Mouse (Mus musculus) MEL (cell line): ENCODE measurements at regions not wholly inside any gene's neighbourhood (a gene's known extent, or its start where the extent isn't known, plus 50 kb on each side); places are given as distances from the start of the nearest gene placed in this dataset.

Experiments used
- DNase-seq: peaks from one replicate; pipeline ENCODE4 v3.0.0; 2011; ENCODE audit warnings: low read depth, low spot score
- H3K27ac ChIP-seq: 2 replicates; pipeline ENCODE4 v1.5.1; 2012; ENCODE audit warnings: low read depth, mild to moderate bottlenecking, control low read depth, low read length, moderate library complexity; ENCODE audit not compliant: control insufficient read depth
- H3K27me3 ChIP-seq, 2 experiments: fragments of 150-350 bp in 1 of 2; sonication (generic) in 1 of 2; 2 replicates each; pipeline ENCODE4 v1.6.1; 2012; ENCODE audit warnings: low read length in 2 of 2, mild to moderate bottlenecking in 2 of 2, improper control_type of control experiment in 1 of 2, moderate library complexity in 1 of 2; ENCODE audit not compliant: insufficient read depth in 2 of 2, control insufficient read depth in 1 of 2
- H3K36me3 ChIP-seq, 2 experiments: 2 replicates each; pipeline ENCODE4 v1.6.1; 2012 to 2014; ENCODE audit warnings: low read length in 2 of 2, improper control_type of control experiment in 1 of 2, inconsistent platforms in 1 of 2, mild to moderate bottlenecking in 1 of 2; ENCODE audit not compliant: insufficient read depth in 2 of 2, control insufficient read depth in 1 of 2
- H3K4me1 ChIP-seq, 2 experiments: fragments of 150-350 bp in 1 of 2; sonication (generic) in 1 of 2; 2 replicates each; pipeline ENCODE4 v1.6.1; 2012; ENCODE audit warnings: low read length in 2 of 2, improper control_type of control experiment in 1 of 2, mild to moderate bottlenecking in 1 of 2; ENCODE audit not compliant: insufficient read depth in 2 of 2, control insufficient read depth in 1 of 2
- H3K4me3 ChIP-seq, 2 experiments: fragments of 150-350 bp in 1 of 2; sonication (generic) in 1 of 2; 2 replicates each; pipeline ENCODE4 v1.5.1; 2012; ENCODE audit warnings: low read depth in 2 of 2, low read length in 2 of 2, mild to moderate bottlenecking in 2 of 2, moderate library complexity in 2 of 2, control low read depth in 1 of 2, improper control_type of control experiment in 1 of 2; ENCODE audit not compliant: control insufficient read depth in 1 of 2, insufficient read depth in 1 of 2
- H3K79me2 ChIP-seq: 2 replicates; pipeline ENCODE4 v1.6.1; 2012; ENCODE audit warnings: mild to moderate bottlenecking, low read length, moderate library complexity; ENCODE audit not compliant: control insufficient read depth, poor library complexity, insufficient read depth
- H3K9ac ChIP-seq: 2 replicates; pipeline ENCODE4 v1.6.1; 2012; ENCODE audit warnings: low read depth, mild to moderate bottlenecking, control low read depth, low read length, moderate library complexity; ENCODE audit not compliant: control insufficient read depth, poor library complexity, severe bottlenecking
- H3K9me3 ChIP-seq: fragments of 150-350 bp; sonication (generic); replicated peaks from 2 replicates; pipeline ENCODE4 v1.6.1; 2012; ENCODE audit warnings: mild to moderate bottlenecking, low read length, improper control_type of control experiment, moderate library complexity; ENCODE audit not compliant: insufficient read depth
- BHLHE40 ChIP-seq: IDR thresholded peaks from 2 replicates; pipeline ENCODE4 v1.6.1; 2012; ENCODE audit warnings: low read depth, mild to moderate bottlenecking, inconsistent platforms, low read length, improper control_type of control experiment, borderline replicate concordance
- CHD1 ChIP-seq: IDR thresholded peaks from 2 replicates; pipeline ENCODE4 v1.6.1; 2012; ENCODE audit warnings: low read depth, mild to moderate bottlenecking, inconsistent platforms, low read length, improper control_type of control experiment
- CTCF ChIP-seq, 3 experiments: IDR thresholded peaks in 2 of 3; conservative IDR thresholded peaks in 1 of 3; 2 replicates each; pipeline ENCODE4 v1.5.1; 2011 to 2012; ENCODE audit warnings: low read length in 3 of 3, low read depth in 2 of 3, mild to moderate bottlenecking in 2 of 3, improper control_type of control experiment in 1 of 3, inconsistent platforms in 1 of 3, mixed read lengths in 1 of 3, moderate library complexity in 1 of 3; ENCODE audit not compliant: control insufficient read depth in 1 of 3, insufficient read depth in 1 of 3, poor library complexity in 1 of 3, severe bottlenecking in 1 of 3
- ELF1 ChIP-seq: IDR thresholded peaks from 2 replicates; pipeline ENCODE4 v1.6.1; 2014; ENCODE audit warnings: low read depth, mild to moderate bottlenecking, inconsistent platforms, low read length, improper control_type of control experiment, moderate library complexity
- EP300 ChIP-seq, 2 experiments: IDR thresholded peaks; 2 replicates each; pipeline ENCODE4 v1.6.1; 2011; ENCODE audit warnings: improper control_type of control experiment in 2 of 2, low read length in 2 of 2, low read depth in 1 of 2, mild to moderate bottlenecking in 1 of 2
- ETS1 ChIP-seq: IDR thresholded peaks from 2 replicates; pipeline ENCODE4 v1.6.1; 2012; ENCODE audit warnings: low read depth, mild to moderate bottlenecking, inconsistent platforms, low read length, improper control_type of control experiment, moderate library complexity
- GABPA ChIP-seq: IDR thresholded peaks from 2 replicates; pipeline ENCODE4 v1.6.1; 2012; ENCODE audit warnings: low read depth, mild to moderate bottlenecking, inconsistent platforms, low read length, improper control_type of control experiment, moderate library complexity
- HCFC1 ChIP-seq: IDR thresholded peaks from 2 replicates; pipeline ENCODE4 v1.6.1; 2012; ENCODE audit warnings: low read depth, mild to moderate bottlenecking, inconsistent platforms, low read length, improper control_type of control experiment, moderate library complexity
- JUND ChIP-seq: IDR thresholded peaks from 2 replicates; pipeline ENCODE4 v1.6.1; 2011; ENCODE audit warnings: low read depth, mild to moderate bottlenecking, improper control_type of control experiment, low read length
- KAT2A ChIP-seq: conservative IDR thresholded peaks from 2 replicates; pipeline ENCODE4 v1.6.1; 2012; ENCODE audit warnings: low read depth, low read length, improper control_type of control experiment, inconsistent platforms
- MXI1 ChIP-seq: IDR thresholded peaks from 2 replicates; pipeline ENCODE4 v1.6.1; 2011; ENCODE audit warnings: mild to moderate bottlenecking, low read depth, low read length, improper control_type of control experiment
- MYB ChIP-seq: IDR thresholded peaks from 2 replicates; pipeline ENCODE4 v1.6.1; 2011; ENCODE audit warnings: mild to moderate bottlenecking, low read depth, low read length, improper control_type of control experiment
- MYC ChIP-seq: IDR thresholded peaks from 2 replicates; pipeline ENCODE4 v1.6.1; 2011; ENCODE audit warnings: low read depth, mild to moderate bottlenecking, low read length, improper control_type of control experiment, moderate library complexity
- NELFE ChIP-seq: IDR thresholded peaks from 2 replicates; pipeline ENCODE4 v1.6.1; 2011; ENCODE audit warnings: low read depth, low read length, improper control_type of control experiment
- NRF1 ChIP-seq: IDR thresholded peaks from 2 replicates; pipeline ENCODE4 v1.6.1; 2014; ENCODE audit warnings: low read depth, mild to moderate bottlenecking, inconsistent platforms, low read length, improper control_type of control experiment, moderate library complexity; ENCODE audit not compliant: poor library complexity, insufficient read depth, severe bottlenecking
- POLR2AphosphoS2 ChIP-seq: IDR thresholded peaks from 2 replicates; pipeline ENCODE4 v1.6.1; 2011; ENCODE audit warnings: low read length, improper control_type of control experiment
- POLR2AphosphoS5 ChIP-seq: IDR thresholded peaks from 2 replicates; pipeline ENCODE4 v1.6.1; 2012; ENCODE audit warnings: low read depth, borderline replicate concordance, mild to moderate bottlenecking, inconsistent platforms, low read length, moderate library complexity, mixed read lengths
- SIN3A ChIP-seq: IDR thresholded peaks from 2 replicates; pipeline ENCODE4 v1.6.1; 2012; ENCODE audit warnings: low read length, improper control_type of control experiment, inconsistent platforms
- SMC3 ChIP-seq: IDR thresholded peaks from 2 replicates; pipeline ENCODE4 v1.6.1; 2011; ENCODE audit warnings: low read depth, low read length, improper control_type of control experiment
- TAL1 ChIP-seq: IDR thresholded peaks from 2 replicates; pipeline ENCODE4 v1.6.1; 2012; ENCODE audit warnings: mild to moderate bottlenecking, inconsistent platforms, low read length, moderate library complexity, mixed read lengths
- TBP ChIP-seq: IDR thresholded peaks from 2 replicates; pipeline ENCODE4 v1.8.0; 2011; ENCODE audit warnings: low read depth, low read length, improper control_type of control experiment
- TCF12 ChIP-seq: IDR thresholded peaks from 2 replicates; pipeline ENCODE4 v1.6.1; 2014; ENCODE audit warnings: low read depth, mild to moderate bottlenecking, inconsistent platforms, low read length, improper control_type of control experiment, moderate library complexity
- USF1 ChIP-seq: IDR thresholded peaks from 2 replicates; pipeline ENCODE4 v1.6.1; 2014; ENCODE audit warnings: low read depth, mild to moderate bottlenecking, inconsistent platforms, low read length, improper control_type of control experiment, moderate library complexity
- USF2 ChIP-seq, 2 experiments: IDR thresholded peaks; 2 replicates each; pipeline ENCODE4 v1.6.1; 2011 to 2012; ENCODE audit warnings: improper control_type of control experiment in 2 of 2, low read length in 2 of 2, borderline replicate concordance in 1 of 2, inconsistent platforms in 1 of 2, low read depth in 1 of 2, mild to moderate bottlenecking in 1 of 2; ENCODE audit not compliant: insufficient read depth in 1 of 2
- ZC3H11A ChIP-seq: IDR thresholded peaks from 2 replicates; pipeline ENCODE4 v1.6.1; 2012; ENCODE audit warnings: low read depth, mild to moderate bottlenecking, inconsistent platforms, low read length, improper control_type of control experiment
- ZNF384 ChIP-seq: IDR thresholded peaks from 2 replicates; pipeline ENCODE4 v1.6.1; 2012; ENCODE audit warnings: low read depth, mild to moderate bottlenecking, inconsistent platforms, low read length, improper control_type of control experiment

DNA sequence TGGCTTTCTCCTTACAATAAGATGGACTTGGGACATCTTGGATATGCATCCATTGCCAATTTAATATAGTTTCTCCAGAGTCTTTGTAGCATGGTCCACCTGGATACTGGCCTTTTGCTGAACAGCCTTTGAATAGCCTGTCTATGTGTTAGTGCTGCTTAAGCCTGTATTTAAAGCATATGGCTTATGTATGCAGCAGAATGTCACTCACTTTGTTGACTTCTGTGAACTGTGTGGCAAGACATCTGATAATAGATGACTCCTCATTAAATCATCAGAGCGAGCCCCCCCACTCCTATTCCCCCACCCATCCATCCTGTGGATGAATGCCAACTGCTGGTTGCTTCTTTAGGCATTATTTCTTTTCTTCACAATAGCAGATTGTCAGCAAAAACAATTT lies 268.2 kb upstream of the Bmp2 start:
- H3K27ac ChIP-seq = no peak overlapping the region
- H3K4me3 ChIP-seq = no peak overlapping the region
- H3K27me3 ChIP-seq = no peaks in the 10 kb centered on the region
- no peak for DNase-seq
- H3K4me1 ChIP-seq = no peaks in the 10 kb centered on the region
- H3K79me2 ChIP-seq = no peaks in the 10 kb centered on the region
- no peaks in the 10 kb centered on the region for H3K36me3 ChIP-seq
- no peaks in the 10 kb centered on the region for H3K9me3 ChIP-seq
- TF ChIP-seq JUND = no peak
- no peak for TF ChIP-seq ZC3H11A
- no peak for TF ChIP-seq MXI1
- TF ChIP-seq CHD1 = no peak
- TF ChIP-seq BHLHE40 = no peak
- no peak for TF ChIP-seq USF1
- TF ChIP-seq MYC = no peak
- H3K9ac ChIP-seq = no peak overlapping the region

DNA sequence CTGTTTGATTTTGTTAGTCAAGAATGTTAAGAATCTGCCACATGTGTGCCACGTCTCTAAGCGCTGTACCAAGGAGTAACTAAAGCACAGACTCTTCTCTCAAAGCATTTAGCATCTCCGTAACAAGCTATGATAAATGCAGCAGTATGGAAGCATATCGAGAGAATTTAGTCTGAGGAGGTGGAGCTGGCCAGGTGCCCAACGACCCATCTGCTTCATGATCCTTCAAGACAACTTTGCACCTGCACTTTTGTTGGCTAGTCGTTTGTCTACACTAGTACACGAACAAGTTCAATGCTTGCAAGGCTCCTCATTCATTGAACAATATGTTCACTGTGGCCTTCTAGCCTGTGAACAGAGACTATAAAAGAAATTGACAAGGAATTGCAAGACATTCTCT lies 257.8 kb upstream of the Bmp2 start:
- DNase-seq = no peak
- no peaks in the 10 kb centered on the region for H3K36me3 ChIP-seq
- H3K9ac ChIP-seq = no peak overlapping the region
- no peak overlapping the region for H3K4me3 ChIP-seq
- no peaks in the 10 kb centered on the region for H3K9me3 ChIP-seq
- H3K79me2 ChIP-seq = no peaks in the 10 kb centered on the region
- no peaks in the 10 kb centered on the region for H3K4me1 ChIP-seq
- no peaks in the 10 kb centered on the region for H3K27me3 ChIP-seq
- H3K27ac ChIP-seq = no peak overlapping the region
- TF ChIP-seq HCFC1 = no peak
- no peak for TF ChIP-seq ZC3H11A
- no peak for TF ChIP-seq TAL1
- no peak for TF ChIP-seq POLR2AphosphoS5
- TF ChIP-seq TBP = no peak

DNA sequence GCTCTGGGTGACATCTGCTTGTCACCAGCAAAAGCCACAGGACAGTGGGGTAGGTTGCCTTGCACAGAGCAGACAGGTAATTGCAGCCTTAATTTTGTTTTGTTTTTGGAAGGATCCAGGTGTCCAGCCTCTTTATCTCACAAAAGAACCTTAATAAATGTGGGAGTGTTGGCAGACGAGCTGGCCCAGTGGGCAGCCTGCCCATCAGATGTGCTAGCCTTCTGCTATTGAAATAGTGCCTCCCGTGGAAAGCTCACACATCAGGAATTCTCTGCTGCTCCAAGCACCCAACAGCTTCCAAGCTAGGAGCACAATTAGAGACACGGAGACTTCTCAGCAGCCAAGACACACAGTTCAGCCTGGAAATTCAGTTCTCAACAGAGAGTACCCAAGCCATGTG lies 246.0 kb upstream of the Bmp2 start:
- no peaks in the 10 kb centered on the region for H3K36me3 ChIP-seq
- H3K4me1 ChIP-seq = no peaks in the 10 kb centered on the region
- no peaks in the 10 kb centered on the region for H3K9me3 ChIP-seq
- DNase-seq = no peak
- no peak overlapping the region for H3K27ac ChIP-seq
- no peak overlapping the region for H3K9ac ChIP-seq
- H3K79me2 ChIP-seq = no peaks in the 10 kb centered on the region
- no peak overlapping the region for H3K4me3 ChIP-seq
- H3K27me3 ChIP-seq = no peaks in the 10 kb centered on the region; a peak in 1 of 4 replicates
- TF ChIP-seq TCF12 (no peak), ELF1 (no peak), JUND (no peak), GABPA (no peak), TBP (no peak), SMC3 (no peak), NRF1 (no peak), EP300 (IDR thresholded peaks at IDR 0.05; ENCODE audit: low read depth in 1 of 2, low read length in 2 of 2) (no peak), MYB (no peak), USF2 (IDR thresholded peaks at IDR 0.05; ENCODE audit: borderline replicate concordance in 1 of 2, insufficient read depth in 1 of 2, low read depth in 1 of 2, low read length in 2 of 2) (no peak), CTCF (IDR thresholded peaks at IDR 0.05 in 2 of 3, conservative IDR thresholded peaks at IDR 0.05 in 1 of 3; ENCODE audit: control insufficient read depth in 1 of 3, insufficient read depth in 1 of 3, low read depth in 2 of 3, low read length in 3 of 3, poor library complexity in 1 of 3, severe bottlenecking in 1 of 3) (no peak), SIN3A (no peak), MXI1 (no peak), CHD1 (no peak), USF1 (no peak), NELFE (no peak), POLR2AphosphoS2 (no peak), KAT2A (no peak), ETS1 (no peak), ZNF384 (no peak)
